Mouse (Mus musculus) gastrocnemius, postnatal 36 days (tissue): ENCODE results near the gene Pum3. TPM values are rescaled to one million over a fixed set of nuclear protein-coding genes. Genes with fewer than 3 reads are reported as not detected.

Experiments used
- DNase-seq, 2 experiments: peaks; one replicate each; pipeline ENCODE4 v3.0.0; 2022
- intact Hi-C: fragments of 180-260 bp; cut with DNase I; formaldehyde crosslinking; loops from one replicate; pipeline ENCODE4 v1.15.1; 2025
- long read RNA-seq, 2 experiments: library from polyadenylated mRNA; stranded (forward); transcript quantifications; one replicate each; pipeline ENCODE4 v2.0.0; 2021
- total RNA-seq, 2 experiments: library from RNA; stranded (reverse); gene quantifications; 2 replicates each; pipeline ENCODE4 v1.2.3; 2021

Gene Pum3
- total RNA-seq: 10 to 100 TPM; 22.9 to 26.1 TPM
- long read RNA-seq, experiment 1, partial matches to known transcripts: 5 of 11 reads
- long read RNA-seq, experiment 1, other reads (novel, unspliced or antisense): 2 of 11 reads
- long read RNA-seq, experiment 2, transcript Pum3-201 (18 exons, 3,471 nt): major isoform, 12 of 20 reads
- long read RNA-seq, experiment 2, partial matches to known transcripts: 5 of 20 reads
- long read RNA-seq, experiment 2, other reads (novel, unspliced or antisense): 3 of 20 reads

GRCm38 (mm10) chr19:27429745-27430251 lies at the start of gene Pum3:
TSS of gene Pum3 (minus strand) at chr19:27429825.
- intact Hi-C loops: no loop called here
- peak; percentile 91 to 93 for DNase-seq

GRCm38 (mm10) chr19:27466691-27467090 lies 37.1 kb upstream of the Pum3 start:
- intact Hi-C loops: no loop called here
- no peak for DNase-seq

GRCm38 (mm10) chr19:27462656-27463055 lies 33.0 kb upstream of the Pum3 start:
- DNase-seq: no peak
- intact Hi-C loops: no loop called here

GRCm38 (mm10) chr19:27450458-27450857 lies 20.8 kb upstream of the Pum3 start:
- intact Hi-C loops: loop anchor here (10.0 kb wide), 1 partner anchor 1274 kb away; no protein-coding TSS in a partner anchor
- DNase-seq: peak in 1 of 2 experiments; percentile 42

GRCm38 (mm10) chr19:27447515-27447914 lies 17.9 kb upstream of the Pum3 start:
- intact Hi-C loops: no loop called here
- DNase-seq: no peak

GRCm38 (mm10) chr19:27441106-27441505 lies 11.5 kb upstream of the Pum3 start:
- DNase-seq: no peak
- intact Hi-C loops: no loop called here

- DNase-seq: no peak
- intact Hi-C loops: no loop called here
Measured at GRCm38 (mm10) chr19:27437982-27438652, 8.5 kb upstream of the Pum3 start.

- peak in 1 of 2 experiments; percentile 22 for DNase-seq
Measured at GRCm38 (mm10) chr19:27430406-27430805, 781 bp upstream of the Pum3 start.

GRCm38 (mm10) chr19:27429281-27429680 lies 344 bp downstream of the Pum3 start:
- intact Hi-C loops: no loop called here
- DNase-seq: no peak

More at GRCm38 (mm10) chr19:27430406-27430805, 781 bp upstream of the Pum3 start:
- intact Hi-C loops: no loop called here

GRCm38 (mm10) chr19:27427865-27428264 lies 1.8 kb downstream of the Pum3 start:
- intact Hi-C loops: no loop called here
- DNase-seq: no peak

GRCm38 (mm10) chr19:27426451-27426850 lies 3.2 kb downstream of the Pum3 start:
- no peak for DNase-seq
- intact Hi-C loops: no loop called here

GRCm38 (mm10) chr19:27425656-27426055 lies 4.0 kb downstream of the Pum3 start:
- intact Hi-C loops: no loop called here
- peak in 1 of 2 experiments; percentile 5 for DNase-seq

- no peak for DNase-seq
- intact Hi-C loops: loop anchor here (5.0 to 10.0 kb wide), 2 partner anchors 203 to 685 kb away; partner anchors contain the start of gene Vldlr
Measured at GRCm38 (mm10) chr19:27417375-27417774, 12.2 kb downstream of the Pum3 start.

- intact Hi-C loops: loop anchor here (5.0 to 10.0 kb wide), 2 partner anchors 202 to 684 kb away; partner anchors contain the start of gene Vldlr
- DNase-seq: peak; percentile 37 to 50
Measured at GRCm38 (mm10) chr19:27416569-27416968, 13.1 kb downstream of the Pum3 start.

GRCm38 (mm10) chr19:27411340-27411739 lies 18.3 kb downstream of the Pum3 start:
- no peak for DNase-seq
- intact Hi-C loops: loop anchor here (10.0 kb wide), 1 partner anchor 197 kb away; the partner anchor contains the start of gene Vldlr

- no peak for DNase-seq
- intact Hi-C loops: loop anchor here (10.0 kb wide), 1 partner anchor 196 kb away; the partner anchor contains the start of gene Vldlr
Measured at GRCm38 (mm10) chr19:27410751-27411150, 18.9 kb downstream of the Pum3 start.

GRCm38 (mm10) chr19:27409782-27410181 lies 19.8 kb downstream of the Pum3 start:
- no peak for DNase-seq
- intact Hi-C loops: loop anchor here (10.0 kb wide), 1 partner anchor 195 kb away; the partner anchor contains the start of gene Vldlr

GRCm38 (mm10) chr19:27409196-27409595 lies 20.4 kb downstream of the Pum3 start:
- intact Hi-C loops: no loop called here
- DNase-seq: no peak

GRCm38 (mm10) chr19:27397797-27398196 lies 31.8 kb downstream of the Pum3 start:
- intact Hi-C loops: no loop called here
- DNase-seq: no peak

GRCm38 (mm10) chr19:27397223-27397622 lies 32.4 kb downstream of the Pum3 start:
- intact Hi-C loops: no loop called here
- DNase-seq: no peak

GRCm38 (mm10) chr19:27396719-27397118 lies 32.9 kb downstream of the Pum3 start:
- DNase-seq: no peak
- intact Hi-C loops: no loop called here
